Comparison of ENCODE assay signal across 8 mouse cellular contexts in genomic region chr9:58554056-58554907, GRCm38 (mm10). TPM values are rescaled to one million over a fixed set of nuclear protein-coding genes. Genes with fewer than 3 reads are reported as not detected.
DNase-seq lines count a peak whose midpoint lies in the region; ATAC-seq and TF ChIP-seq lines count a peak whose summit lies in the region.

No protein-coding gene starts in this region.

- no peak for TF ChIP-seq POLR2A in small intestine, adult 2 months (IDR thresholded peaks at IDR 0.05; ENCODE audit: low read depth, low read length)

- TF ChIP-seq CTCF in left cerebral cortex, adult 2 months (IDR thresholded peaks at IDR 0.05) = no peak
- no peak for TF ChIP-seq CTCF in small intestine, adult 2 months (IDR thresholded peaks at IDR 0.05; ENCODE audit: extremely low read depth, insufficient read length, insufficient replicate concordance, low read depth, low read length)

- ATAC-seq in forebrain, embryonic 12.5 days (ENCODE audit: low FRiP score) = peak; percentile 55; the same call in 1 of the 2 replicates
- peak; percentile 24; the same call in 1 of the 2 replicates for ATAC-seq in limb, embryonic 13.5 days (ENCODE audit: low FRiP score, low read depth)

- peaks cover 21% of the 10 kb centered on the region for H3K4me1 ChIP-seq in forebrain, embryonic 12.5 days
- H3K4me1 ChIP-seq in limb, embryonic 13.5 days = peaks cover 59% of the 10 kb centered on the region
- peaks cover 9% of the 10 kb centered on the region for H3K4me1 ChIP-seq in small intestine, adult 2 months (ENCODE audit: control insufficient read depth, insufficient read depth, insufficient read length, low read length)

- no peaks in the 10 kb centered on the region for H3K27me3 ChIP-seq in forebrain, embryonic 12.5 days
- H3K27me3 ChIP-seq in limb, embryonic 13.5 days = no peaks in the 10 kb centered on the region
- no peaks in the 10 kb centered on the region for H3K27me3 ChIP-seq in small intestine, adult 2 months (ENCODE audit: control insufficient read depth, insufficient read depth, low read length)

- H3K4me3 ChIP-seq in left cerebral cortex, adult 2 months = peak overlapping the region; percentile 94
- H3K4me3 ChIP-seq in forebrain, embryonic 12.5 days (replicated peaks) = peak overlapping the region; percentile 90
- H3K4me3 ChIP-seq in limb, embryonic 13.5 days = peak overlapping the region; percentile 91
- H3K4me3 ChIP-seq in small intestine, adult 2 months (ENCODE audit: low read depth, low read length) = peak overlapping the region; percentile 76

- H3K36me3 ChIP-seq in forebrain, embryonic 12.5 days (replicated peaks) = no peaks in the 10 kb centered on the region
- H3K36me3 ChIP-seq in limb, embryonic 13.5 days = no peaks in the 10 kb centered on the region; the same call in none of the 2 replicates
- H3K36me3 ChIP-seq in small intestine, adult 2 months (ENCODE audit: control insufficient read depth, insufficient read depth, low read length) = no peaks in the 10 kb centered on the region

- no peaks in the 10 kb centered on the region for H3K9me3 ChIP-seq in forebrain, embryonic 12.5 days
- H3K9me3 ChIP-seq in limb, embryonic 13.5 days = no peaks in the 10 kb centered on the region

- DNase-seq in left cerebral cortex, adult 2 months (ENCODE audit: extremely low spot score in 1 of 2, low spot score in 2 of 2) = no peak
- DNase-seq in left cerebral cortex, adult 11 months (ENCODE audit: low spot score) = no peak
- DNase-seq in brain, embryonic 18.5 days (ENCODE audit: low read depth, low spot score) = peak; percentile 22
- no peak for DNase-seq in retina, postnatal 1 day
- DNase-seq in natural killer cell, adult 2 months (ENCODE audit: low spot score in 2 of 2) = no peak

- intact Hi-C loops in left cerebral cortex, adult 2 months (cut with DNase I) = loop anchor here (2.0 kb wide), 1 partner anchor 29 kb away; the partner anchor contains the start of gene Nptn

- WGBS in forebrain, embryonic 12.5 days = 15% methylated on average over 23 of the region's 23 CpGs
- WGBS in limb, embryonic 13.5 days = 12% methylated on average over 23 of the region's 23 CpGs
- WGBS in small intestine, adult 2 months = 13% methylated on average over 23 of the region's 23 CpGs

- peak overlapping the region; percentile 99 for H3K27ac ChIP-seq in left cerebral cortex, adult 2 months
- peak overlapping the region; percentile 94 for H3K27ac ChIP-seq in forebrain, embryonic 12.5 days
- H3K27ac ChIP-seq in limb, embryonic 13.5 days = peak overlapping the region; percentile 97
- H3K27ac ChIP-seq in small intestine, adult 2 months (ENCODE audit: insufficient read depth, low read depth, low read length) = no peak overlapping the region

- H3K4me2 ChIP-seq in forebrain, embryonic 12.5 days = peak overlapping the region; percentile 83
- H3K4me2 ChIP-seq in limb, embryonic 13.5 days (replicated peaks) = peak overlapping the region; percentile 75

- H3K9ac ChIP-seq in forebrain, embryonic 12.5 days = peak overlapping the region; percentile 97
- peak overlapping the region; percentile 98 for H3K9ac ChIP-seq in limb, embryonic 13.5 days

RNA-seq across cellular contexts. Expression of gene Cd276, which starts 1.0 kb away (rescaled TPM):
- total RNA-seq in left cerebral cortex, adult 2 months (2021) = 1 to 10 TPM; 7.3 to 8.0 TPM
- polyA plus RNA-seq in forebrain, embryonic 12.5 days (2016; fragmentation: Nextera tagmentation; extraction: Ambion mirVana) = 32.2 and 35.9 TPM in 2 replicates
- 59.6 and 71.4 TPM in 2 replicates for polyA plus RNA-seq in limb, embryonic 13.5 days (2015; fragmentation: Nextera tagmentation; extraction: Ambion mirVana)
- 3.2 and 4.8 TPM in 2 replicates for polyA plus RNA-seq in small intestine, adult 2 months (2012; rRNA removed)

RNA-seq across cellular contexts. Expression of gene Nptn, which starts 27.8 kb away (rescaled TPM):
- total RNA-seq in left cerebral cortex, adult 2 months (2021) = 100 to 1,000 TPM; 951 to 958 TPM
- 69.6 and 71.6 TPM in 2 replicates for polyA plus RNA-seq in forebrain, embryonic 12.5 days (2016; fragmentation: Nextera tagmentation; extraction: Ambion mirVana)
- polyA plus RNA-seq in limb, embryonic 13.5 days (2015; fragmentation: Nextera tagmentation; extraction: Ambion mirVana) = 99.6 and 101 TPM in 2 replicates
- polyA plus RNA-seq in small intestine, adult 2 months (2012; rRNA removed) = 166 and 317 TPM in 2 replicates
